Mouse (Mus musculus): ENCODE results near the gene Cyfip1. TPM values are rescaled to one million over a fixed set of nuclear protein-coding genes. Genes with fewer than 3 reads are reported as not detected.

The Cyfip1 gene
- polyA plus RNA-seq, 1 experiment from 2014 or later, result 50.0 TPM

DNA sequence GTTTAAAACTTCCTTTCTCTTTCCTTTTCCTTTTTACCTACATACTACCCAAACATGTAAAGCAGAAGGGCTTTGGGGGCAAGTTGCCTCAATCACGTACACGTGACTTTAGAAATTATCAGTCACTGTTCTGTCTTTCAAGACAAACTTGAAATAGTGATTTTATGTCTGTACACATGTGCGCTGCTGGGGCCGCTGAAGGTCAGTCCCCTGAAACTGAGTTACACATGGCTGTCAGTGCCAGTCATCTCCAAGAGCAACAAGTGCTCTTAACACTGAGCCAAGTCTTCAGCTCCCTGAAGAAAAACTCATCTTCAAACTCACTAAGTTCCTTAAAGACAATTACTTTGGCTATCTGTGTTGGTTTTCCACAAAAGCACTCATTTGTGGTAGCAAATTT, 116.4 kb downstream of the Cyfip1 start:
- WGBS, result 97% methylated on average over 4 of the region's 4 CpGs
- Histone ChIP-seq H3K27me3 (ENCODE audit: control insufficient read depth, insufficient read depth, low read length) (no peaks in the 10 kb centered on the region), H3K36me3 (replicated peaks; ENCODE audit: control insufficient read depth, insufficient read depth) (peaks cover 15% of the 10 kb centered on the region; the same call in 1 of the 2 replicates), H3K9ac (no peak overlapping the region), H3K4me1 (replicated peaks; ENCODE audit: control insufficient read depth, insufficient read depth, low read length) (peaks cover 14% of the 10 kb centered on the region), H3K4me3 (replicated peaks; ENCODE audit: low read length) (no peak overlapping the region), H3K4me2 (replicated peaks) (no peak overlapping the region), H3K27ac (no peak overlapping the region), H3K9me3 (ENCODE audit: control insufficient read depth, low read length) (no peaks in the 10 kb centered on the region)
- DNase-seq (ENCODE audit: low spot score) (no peak), ATAC-seq (ENCODE audit: low FRiP score) (no peak)

DNA sequence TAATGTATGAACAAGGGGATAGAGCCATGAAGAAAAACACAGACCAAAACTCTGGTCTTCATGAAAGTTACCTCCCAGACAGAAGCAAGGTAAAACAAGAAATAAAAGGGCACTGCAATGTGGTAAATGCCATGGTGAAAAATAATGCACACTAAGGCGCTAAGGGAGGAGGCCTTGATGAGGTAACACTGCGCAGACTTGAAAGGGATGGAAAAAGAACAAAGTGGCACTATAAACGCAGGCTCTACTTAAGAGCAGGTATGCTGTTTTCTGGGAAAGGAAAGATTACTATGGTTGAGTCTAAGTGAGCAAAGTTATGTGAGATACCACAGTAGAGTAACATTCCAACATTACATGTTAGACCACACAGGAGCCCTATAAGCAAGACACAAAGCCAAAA, 118.3 kb downstream of the Cyfip1 start:
- H3K36me3 ChIP-seq (replicated peaks; ENCODE audit: control insufficient read depth, insufficient read depth), result 0 out of 2 replicates have a peak, but pooled peaks cover 7% of the 10 kb centered on the region
- peaks cover 19% of the 10 kb centered on the region for H3K4me1 ChIP-seq (replicated peaks; ENCODE audit: control insufficient read depth, insufficient read depth, low read length)
- WGBS, result 99% methylated on average over 3 of the region's 3 CpGs

DNA sequence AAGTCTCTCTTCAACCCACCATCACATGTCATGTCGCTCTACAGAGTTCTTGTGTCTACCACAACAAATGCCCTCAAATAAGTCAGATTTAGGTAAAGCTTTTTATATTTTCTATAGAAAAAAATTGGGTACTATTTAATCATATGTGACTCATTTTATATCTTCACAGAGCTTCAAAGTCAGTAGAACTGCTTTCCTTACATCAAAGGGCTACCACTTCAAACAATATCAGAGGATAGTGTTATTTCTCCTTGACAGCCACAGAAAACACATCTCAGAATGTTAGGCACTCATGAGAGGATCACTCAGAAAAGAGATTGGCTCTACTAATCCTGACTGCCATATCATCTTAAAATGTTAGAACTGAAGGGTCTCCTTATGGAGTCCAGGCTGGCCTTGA, 119.0 kb downstream of the Cyfip1 start:
- no peak for DNase-seq (ENCODE audit: low spot score)
- H3K9me3 ChIP-seq (ENCODE audit: control insufficient read depth, low read length), result no peaks in the 10 kb centered on the region
- no peak overlapping the region for H3K9ac ChIP-seq
- no peak overlapping the region for H3K4me2 ChIP-seq (replicated peaks)
- peaks cover 19% of the 10 kb centered on the region for H3K4me1 ChIP-seq (replicated peaks; ENCODE audit: control insufficient read depth, insufficient read depth, low read length)
- H3K36me3 ChIP-seq (replicated peaks; ENCODE audit: control insufficient read depth, insufficient read depth), result 0 out of 2 replicates have a peak, but pooled peaks cover 7% of the 10 kb centered on the region
- no peak overlapping the region for H3K4me3 ChIP-seq (replicated peaks; ENCODE audit: low read length)
- WGBS, result 96% methylated on average over 1 of the region's 1 CpGs
- H3K27ac ChIP-seq, result no peak overlapping the region
- H3K27me3 ChIP-seq (ENCODE audit: control insufficient read depth, insufficient read depth, low read length), result no peaks in the 10 kb centered on the region
- ATAC-seq (ENCODE audit: low FRiP score), result no peak

More for the DNA sequence above, 118.3 kb downstream of the Cyfip1 start:
- Histone ChIP-seq H3K4me2 (replicated peaks) (no peak overlapping the region), H3K4me3 (replicated peaks; ENCODE audit: low read length) (no peak overlapping the region), H3K9ac (no peak overlapping the region), H3K27me3 (ENCODE audit: control insufficient read depth, insufficient read depth, low read length) (no peaks in the 10 kb centered on the region), H3K27ac (no peak overlapping the region), H3K9me3 (ENCODE audit: control insufficient read depth, low read length) (no peaks in the 10 kb centered on the region)
- DNase-seq (ENCODE audit: low spot score) (no peak), ATAC-seq (ENCODE audit: low FRiP score) (no peak)

DNA sequence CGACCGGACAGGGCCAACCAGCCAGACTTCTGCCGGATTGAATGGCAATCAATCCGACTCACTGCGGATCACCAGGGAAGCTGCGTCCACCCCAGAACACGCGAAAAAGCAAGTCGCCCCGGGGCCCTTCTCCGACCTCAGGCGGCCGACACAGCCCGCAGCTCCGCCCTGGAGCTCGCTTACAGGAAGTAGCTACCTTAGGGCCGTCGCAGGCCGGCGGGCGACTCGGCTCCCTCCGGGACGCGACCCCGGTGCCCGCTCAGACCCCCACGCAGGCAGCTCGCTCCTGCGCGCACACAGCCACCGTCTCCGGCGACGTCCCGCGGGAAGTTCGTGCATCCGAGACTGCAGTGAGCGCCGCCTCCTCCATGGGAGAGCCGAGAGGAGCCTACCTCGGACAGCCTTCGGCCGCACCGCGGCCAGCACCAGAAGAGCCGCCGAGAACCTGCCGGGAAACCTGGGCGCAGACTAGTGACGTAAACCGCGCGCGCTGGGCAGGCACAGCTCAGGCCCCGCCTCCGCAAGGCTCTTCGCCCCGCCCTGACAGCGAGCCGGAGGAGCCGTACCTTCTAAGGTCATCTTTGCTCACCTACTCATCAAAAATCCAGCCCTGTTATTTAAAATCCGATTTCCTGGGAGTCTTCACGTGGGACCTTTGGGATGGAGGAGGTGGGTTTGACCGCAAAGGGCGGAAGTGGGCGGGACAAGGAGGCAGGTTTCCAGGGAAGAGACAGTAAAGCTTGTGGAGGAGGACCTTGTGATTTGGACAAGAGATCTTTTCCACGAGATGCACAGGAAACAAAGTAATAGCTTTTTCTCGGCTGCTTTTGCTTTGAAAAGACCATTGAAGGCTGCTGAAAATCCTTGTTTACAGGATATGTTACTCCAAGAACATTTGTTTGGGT, 120.7 kb downstream of the Cyfip1 start, which contains the start of gene Nipa2:
Nipa2 (minus strand) TSS at position 473 of the 905 bp plus-strand sequence.
- under 1% methylated on average over 67 of the region's 70 CpGs for WGBS
- no peaks in the 10 kb centered on the region for H3K9me3 ChIP-seq (ENCODE audit: control insufficient read depth, low read length)
- ATAC-seq (ENCODE audit: low FRiP score) (peak; percentile 98), DNase-seq (ENCODE audit: low spot score) (peak; percentile 94)
- H3K27ac ChIP-seq, result peak within 1 kb of the TSS; percentile 81
- no peaks in the 10 kb centered on the region for H3K27me3 ChIP-seq (ENCODE audit: control insufficient read depth, insufficient read depth, low read length)
- H3K4me1 ChIP-seq (replicated peaks; ENCODE audit: control insufficient read depth, insufficient read depth, low read length), result peaks cover 19% of the 10 kb centered on the region
- H3K36me3 ChIP-seq (replicated peaks; ENCODE audit: control insufficient read depth, insufficient read depth), result 0 out of 2 replicates have a peak, but pooled peaks cover 7% of the 10 kb centered on the region
- H3K9ac ChIP-seq, result peak within 1 kb of the TSS; percentile 94
- peak within 1 kb of the TSS; percentile 86 for H3K4me2 ChIP-seq (replicated peaks)
- peak within 1 kb of the TSS; percentile 95 for H3K4me3 ChIP-seq (replicated peaks; ENCODE audit: low read length)

DNA sequence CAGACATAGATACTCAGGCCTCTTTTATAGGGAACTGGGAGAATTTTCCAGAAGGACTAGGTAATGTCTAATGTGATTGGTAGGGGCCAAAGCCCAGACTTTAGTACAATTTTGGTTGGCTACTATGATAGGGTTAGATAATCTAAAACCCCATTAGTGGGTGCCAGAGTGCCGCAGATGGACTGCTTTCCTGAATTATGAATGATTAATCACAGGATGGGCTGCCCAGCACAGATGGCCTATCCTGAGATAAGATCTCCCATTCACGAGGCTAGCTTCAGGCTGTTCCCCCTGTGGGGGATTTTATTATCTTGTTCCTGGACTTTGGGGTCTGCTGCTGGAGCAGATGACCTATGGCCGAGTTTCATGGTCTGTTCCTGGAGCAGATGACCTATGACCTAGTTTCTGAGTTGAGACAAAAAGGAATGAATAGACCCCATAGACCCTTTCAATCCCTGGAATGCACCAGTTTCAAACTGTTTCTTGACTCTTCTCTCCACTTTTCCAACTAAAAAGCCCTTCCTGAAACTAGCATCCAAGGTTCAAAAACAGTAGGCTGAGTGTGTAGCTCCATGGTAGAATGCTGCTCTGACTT, 125.4 kb downstream of the Cyfip1 start:
- no peak for ATAC-seq (ENCODE audit: low FRiP score)
- 25% methylated on average over 3 of the region's 3 CpGs for WGBS

DNA sequence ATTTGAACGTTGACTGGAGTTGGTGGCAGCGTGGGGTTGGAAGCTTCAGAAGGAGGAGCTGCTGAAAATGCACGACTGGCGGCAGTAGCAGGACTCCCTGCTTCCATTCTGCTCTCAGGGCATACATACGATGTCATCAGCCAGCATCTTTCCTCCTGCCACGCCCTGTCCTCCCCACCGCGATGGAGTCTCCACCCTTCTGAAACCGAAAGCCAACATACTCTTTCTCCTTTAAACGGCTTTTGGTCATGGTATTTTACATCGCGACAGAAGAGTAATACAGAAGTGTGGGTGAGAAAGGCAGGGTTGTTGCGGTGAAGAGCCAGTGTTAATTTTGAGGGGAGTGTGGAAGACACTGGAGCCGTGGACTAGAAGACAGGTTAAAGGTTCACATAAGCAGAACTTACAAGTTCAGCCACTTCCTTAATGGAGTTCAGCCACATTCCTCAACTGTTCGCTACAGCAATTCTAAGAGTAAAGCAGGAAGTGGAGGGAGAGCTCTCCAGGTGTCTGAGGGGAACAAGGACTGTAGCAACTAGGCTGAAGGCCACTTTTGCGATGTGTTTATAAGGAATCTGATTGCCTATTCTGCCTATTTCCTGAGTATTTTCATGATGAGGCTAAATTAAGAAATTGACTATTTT, 126.8 kb downstream of the Cyfip1 start:
- Histone ChIP-seq H3K4me2 (replicated peaks) (peak overlapping the region; percentile 24), H3K36me3 (replicated peaks; ENCODE audit: control insufficient read depth, insufficient read depth) (no peaks in the 10 kb centered on the region), H3K27me3 (ENCODE audit: control insufficient read depth, insufficient read depth, low read length) (no peaks in the 10 kb centered on the region), H3K9me3 (ENCODE audit: control insufficient read depth, low read length) (no peaks in the 10 kb centered on the region), H3K27ac (no peak overlapping the region), H3K4me3 (replicated peaks; ENCODE audit: low read length) (no peak overlapping the region), H3K9ac (no peak overlapping the region), H3K4me1 (replicated peaks; ENCODE audit: control insufficient read depth, insufficient read depth, low read length) (peaks cover under 1% of the 10 kb centered on the region)
- DNase-seq (ENCODE audit: low spot score), result no peak
- ATAC-seq (ENCODE audit: low FRiP score), result no peak
- 39% methylated on average over 16 of the region's 16 CpGs for WGBS

More for the DNA sequence above, 125.4 kb downstream of the Cyfip1 start:
- Histone ChIP-seq H3K9ac (no peak overlapping the region), H3K36me3 (replicated peaks; ENCODE audit: control insufficient read depth, insufficient read depth) (no peaks in the 10 kb centered on the region), H3K4me2 (replicated peaks) (no peak overlapping the region), H3K27me3 (ENCODE audit: control insufficient read depth, insufficient read depth, low read length) (no peaks in the 10 kb centered on the region), H3K4me1 (replicated peaks; ENCODE audit: control insufficient read depth, insufficient read depth, low read length) (peaks cover 7% of the 10 kb centered on the region), H3K4me3 (replicated peaks; ENCODE audit: low read length) (no peak overlapping the region), H3K9me3 (ENCODE audit: control insufficient read depth, low read length) (no peaks in the 10 kb centered on the region), H3K27ac (no peak overlapping the region)
- DNase-seq (ENCODE audit: low spot score), result no peak

DNA sequence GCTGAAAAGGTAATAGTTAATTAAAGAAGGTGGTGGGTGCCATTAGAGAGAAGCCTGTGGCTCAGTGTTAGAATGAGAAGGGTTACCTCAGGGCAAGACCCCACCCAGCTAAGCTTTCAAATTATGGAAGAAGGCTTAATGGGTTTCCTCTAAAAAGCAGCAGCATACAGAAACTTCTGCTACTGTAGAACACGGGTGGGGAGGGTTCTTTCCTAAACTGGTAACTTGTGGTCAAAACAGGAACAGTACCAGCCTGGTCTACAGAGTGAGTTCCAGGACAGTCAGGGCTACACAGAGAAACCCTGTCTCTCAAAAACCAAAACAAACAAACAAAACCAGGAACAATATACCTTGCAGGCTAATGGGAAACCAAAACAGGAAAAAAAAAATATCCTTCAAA, 127.9 kb downstream of the Cyfip1 start:
- no peak overlapping the region for H3K9ac ChIP-seq
- H3K27me3 ChIP-seq (ENCODE audit: control insufficient read depth, insufficient read depth, low read length), result no peaks in the 10 kb centered on the region
- no peaks in the 10 kb centered on the region for H3K4me1 ChIP-seq (replicated peaks; ENCODE audit: control insufficient read depth, insufficient read depth, low read length)
- WGBS, result 74% methylated on average over 1 of the region's 1 CpGs
- no peak overlapping the region for H3K27ac ChIP-seq
- no peak for DNase-seq (ENCODE audit: low spot score)
- no peaks in the 10 kb centered on the region for H3K9me3 ChIP-seq (ENCODE audit: control insufficient read depth, low read length)
- no peak for ATAC-seq (ENCODE audit: low FRiP score)
- no peak overlapping the region for H3K4me3 ChIP-seq (replicated peaks; ENCODE audit: low read length)
- no peak overlapping the region for H3K4me2 ChIP-seq (replicated peaks)
- H3K36me3 ChIP-seq (replicated peaks; ENCODE audit: control insufficient read depth, insufficient read depth), result 0 out of 2 replicates have a peak, but pooled peaks cover 7% of the 10 kb centered on the region

DNA sequence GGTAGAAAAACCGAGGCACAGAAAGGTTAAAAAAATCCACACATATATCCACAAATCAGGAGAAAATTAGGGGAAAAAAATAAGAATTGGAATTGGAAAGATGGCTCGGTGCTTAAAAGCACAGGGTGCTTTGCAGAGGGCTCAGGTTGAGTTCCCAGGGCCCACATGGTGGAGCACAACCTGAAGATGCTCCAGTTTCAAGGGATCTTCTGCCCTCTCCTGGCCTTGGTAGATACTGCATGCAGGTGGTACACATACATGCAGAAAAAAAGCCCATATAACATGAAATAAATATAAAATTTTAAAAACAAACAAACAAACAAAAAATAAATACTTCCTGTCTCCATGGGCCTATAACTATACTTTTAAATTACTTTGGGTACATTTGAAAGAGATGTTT, 132.9 kb downstream of the Cyfip1 start:
- no peak overlapping the region for H3K4me3 ChIP-seq (replicated peaks; ENCODE audit: low read length)
- no peaks in the 10 kb centered on the region for H3K4me1 ChIP-seq (replicated peaks; ENCODE audit: control insufficient read depth, insufficient read depth, low read length)
- no peak for ATAC-seq (ENCODE audit: low FRiP score)
- no peak overlapping the region for H3K9ac ChIP-seq
- no peaks in the 10 kb centered on the region for H3K27me3 ChIP-seq (ENCODE audit: control insufficient read depth, insufficient read depth, low read length)
- peaks cover 28% of the 10 kb centered on the region for H3K36me3 ChIP-seq (replicated peaks; ENCODE audit: control insufficient read depth, insufficient read depth)
- WGBS, result 96% methylated on average over 2 of the region's 2 CpGs
- no peak for DNase-seq (ENCODE audit: low spot score)
- H3K4me2 ChIP-seq (replicated peaks), result no peak overlapping the region
- no peak overlapping the region for H3K27ac ChIP-seq
- no peaks in the 10 kb centered on the region for H3K9me3 ChIP-seq (ENCODE audit: control insufficient read depth, low read length)

DNA sequence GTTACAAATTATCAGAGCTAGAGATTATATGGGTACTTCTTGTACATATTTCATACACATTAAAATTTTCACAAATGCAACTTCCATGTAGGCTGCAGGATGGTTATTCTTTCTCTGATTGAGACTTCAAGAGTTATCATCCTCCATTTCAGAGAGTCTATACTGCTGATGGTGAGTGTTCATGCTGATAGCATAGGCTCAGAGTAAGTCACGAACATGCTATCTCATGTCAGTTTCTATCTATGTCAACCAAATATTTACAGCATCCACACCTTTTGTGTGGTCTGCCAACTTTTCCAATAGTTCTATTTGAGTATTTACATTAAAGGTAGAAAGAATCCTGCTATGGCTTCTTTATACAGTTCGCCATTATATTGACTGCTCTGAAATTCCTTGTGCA, 140.0 kb downstream of the Cyfip1 start:
- H3K4me2 ChIP-seq (replicated peaks), result no peak overlapping the region
- DNase-seq (ENCODE audit: low spot score) (no peak), ATAC-seq (ENCODE audit: low FRiP score) (no peak)
- no peaks in the 10 kb centered on the region for H3K9me3 ChIP-seq (ENCODE audit: control insufficient read depth, low read length)
- H3K4me3 ChIP-seq (replicated peaks; ENCODE audit: low read length), result no peak overlapping the region
- H3K9ac ChIP-seq, result no peak overlapping the region
- peaks cover 47% of the 10 kb centered on the region for H3K36me3 ChIP-seq (replicated peaks; ENCODE audit: control insufficient read depth, insufficient read depth)
- H3K27me3 ChIP-seq (ENCODE audit: control insufficient read depth, insufficient read depth, low read length), result no peaks in the 10 kb centered on the region
- no peak overlapping the region for H3K27ac ChIP-seq
- 95% methylated on average over 2 of the region's 2 CpGs for WGBS
- H3K4me1 ChIP-seq (replicated peaks; ENCODE audit: control insufficient read depth, insufficient read depth, low read length), result no peaks in the 10 kb centered on the region
